Mouse (Mus musculus) MEL-GATA-1-ER (cell line): ENCODE measurements around the gene Fam19a5.

ENCODE experiments used
- DNase-seq: peaks from one replicate; pipeline ENCODE4 v3.0.0-alpha.2; 2012; ENCODE audit warnings: low read depth; ENCODE audit errors: extremely low read depth

The Fam19a5 gene

GRCm38 (mm10) chr15:87723455-87723986 lies 179.4 kb downstream of the Fam19a5 start:
- DNase-seq, result no peak

- no peak for DNase-seq
Measured at GRCm38 (mm10) chr15:87726657-87727236, 182.6 kb downstream of the Fam19a5 start.

- no peak for DNase-seq
Measured at GRCm38 (mm10) chr15:87736345-87736744, 192.2 kb downstream of the Fam19a5 start.

- DNase-seq, result no peak
Measured at GRCm38 (mm10) chr15:87755482-87755881, 211.4 kb downstream of the Fam19a5 start.

- DNase-seq, result no peak
Measured at GRCm38 (mm10) chr15:87765876-87766275, 221.8 kb downstream of the Fam19a5 start.

- no peak for DNase-seq
Measured at GRCm38 (mm10) chr15:87773955-87774354, 229.9 kb downstream of the Fam19a5 start.

GRCm38 (mm10) chr15:87783331-87783730 lies 239.2 kb downstream of the Fam19a5 start:
- DNase-seq, result no peak

GRCm38 (mm10) chr15:87789671-87790070 lies 245.6 kb downstream of the Fam19a5 start:
- no peak for DNase-seq

- no peak for DNase-seq
Measured at GRCm38 (mm10) chr15:87793661-87794060, 249.6 kb downstream of the Fam19a5 start.

- DNase-seq, result no peak
Measured at GRCm38 (mm10) chr15:87796571-87796970, 252.5 kb downstream of the Fam19a5 start.
